In the genomic region with DNA sequence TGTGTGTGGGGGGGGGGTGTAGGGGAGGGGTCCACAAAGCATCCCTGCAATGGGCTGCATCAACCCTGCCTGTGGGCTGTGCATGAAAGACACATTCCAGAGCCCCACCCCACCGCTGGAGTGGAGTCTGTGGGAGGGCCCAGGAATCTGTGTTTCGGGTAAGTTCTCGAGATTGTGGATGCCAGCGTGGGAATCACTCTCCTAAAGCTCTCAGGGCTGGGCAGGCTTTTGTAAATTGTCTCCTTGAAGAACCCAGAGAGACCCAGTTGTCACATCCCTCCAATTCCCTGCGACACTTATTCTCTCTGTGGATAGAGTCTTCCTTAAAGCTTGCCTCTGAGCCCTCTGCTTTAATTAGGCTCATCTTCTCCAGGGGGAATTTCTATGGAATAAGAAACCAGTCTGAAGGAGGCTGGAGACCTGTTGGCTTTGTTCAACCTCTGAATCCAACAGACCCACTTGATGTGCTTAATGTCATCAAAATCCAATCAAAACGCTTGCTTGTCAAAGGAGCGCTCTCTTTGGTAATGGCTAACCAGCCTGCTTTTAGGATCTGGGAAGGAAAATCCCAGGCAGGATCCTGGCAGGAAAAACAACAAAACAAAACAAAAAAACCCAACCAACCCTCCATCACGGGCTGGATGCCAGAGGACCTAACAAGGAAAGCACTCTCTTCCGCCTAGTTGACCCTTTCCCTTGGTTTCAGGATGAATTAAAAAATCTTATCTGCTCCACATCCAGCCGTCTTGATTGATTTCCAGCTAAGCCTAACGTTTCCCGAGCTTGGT, we compare ENCODE assay signal across 8 mouse cellular contexts.
DNase-seq lines count a peak whose midpoint lies in the region; ATAC-seq and TF ChIP-seq lines count a peak whose summit lies in the region.

No protein-coding gene starts in this region.

- H3K4me2 ChIP-seq in forebrain, embryonic 13.5 days = peak overlapping the region; percentile 68
- peak overlapping the region; percentile 73 for H3K4me2 ChIP-seq in hindbrain, embryonic 13.5 days
- H3K4me2 ChIP-seq in midbrain, embryonic 15.5 days = peak overlapping the region; percentile 80

- no peak for TF ChIP-seq CTCF in thymus, adult 2 months (IDR thresholded peaks at IDR 0.05; ENCODE audit: borderline replicate concordance, control insufficient read depth, extremely low read depth, insufficient read depth, low read length, poor library complexity)

- peak; percentile 60; the same call in 1 of the 2 replicates for ATAC-seq in forebrain, embryonic 13.5 days
- ATAC-seq in hindbrain, embryonic 13.5 days (ENCODE audit: low FRiP score) = peak; percentile 73
- ATAC-seq in midbrain, embryonic 15.5 days (replicated peaks) = peak; percentile 86
- ATAC-seq in megakaryocyte progenitor cell, adult 5-6 weeks (replicated peaks; ENCODE audit: poor library complexity) = no peak

- DNase-seq in embryo, embryonic 10.5 days (ENCODE audit: low spot score) = peak; percentile 29
- no peak for DNase-seq in embryo, embryonic 9.5 days (ENCODE audit: extremely low spot score)
- peak; percentile 73 to 78 for DNase-seq in left cerebral cortex, adult 18-20 months (ENCODE audit: low spot score in 2 of 2)
- no peak for DNase-seq in thymus, adult 2 months

- H3K4me1 ChIP-seq in forebrain, embryonic 13.5 days = peaks cover 27% of the 10 kb centered on the region
- H3K4me1 ChIP-seq in hindbrain, embryonic 13.5 days (replicated peaks) = peaks cover 39% of the 10 kb centered on the region
- peaks cover 36% of the 10 kb centered on the region for H3K4me1 ChIP-seq in midbrain, embryonic 15.5 days
- H3K4me1 ChIP-seq in thymus, adult 2 months (replicated peaks; ENCODE audit: control insufficient read depth, insufficient read depth, low read length) = peaks cover 19% of the 10 kb centered on the region

- H3K27ac ChIP-seq in forebrain, embryonic 13.5 days = peak overlapping the region; percentile 17
- peak overlapping the region; percentile 89 for H3K27ac ChIP-seq in hindbrain, embryonic 13.5 days
- H3K27ac ChIP-seq in midbrain, embryonic 15.5 days = peak overlapping the region; percentile 81
- no peak overlapping the region for H3K27ac ChIP-seq in thymus, adult 2 months (ENCODE audit: control insufficient read depth, insufficient read depth, low read length)

- WGBS in forebrain, embryonic 13.5 days = 15% methylated on average over 12 of the region's 12 CpGs
- 22% methylated on average over 12 of the region's 12 CpGs for WGBS in hindbrain, embryonic 13.5 days
- 16% methylated on average over 12 of the region's 12 CpGs for WGBS in midbrain, embryonic 15.5 days
- 58% methylated on average over 12 of the region's 12 CpGs for WGBS in thymus, adult 2 months

- peak overlapping the region; percentile 49 for H3K4me3 ChIP-seq in forebrain, embryonic 13.5 days
- peak overlapping the region; percentile 59 for H3K4me3 ChIP-seq in hindbrain, embryonic 13.5 days
- H3K4me3 ChIP-seq in midbrain, embryonic 15.5 days = peak overlapping the region; percentile 64
- no peak overlapping the region for H3K4me3 ChIP-seq in thymus, adult 2 months (ENCODE audit: control insufficient read depth, insufficient read depth, low read length)

- H3K36me3 ChIP-seq in forebrain, embryonic 13.5 days (ENCODE audit: poor library complexity, severe bottlenecking) = no peaks in the 10 kb centered on the region
- H3K36me3 ChIP-seq in hindbrain, embryonic 13.5 days = no peaks in the 10 kb centered on the region
- no peaks in the 10 kb centered on the region for H3K36me3 ChIP-seq in midbrain, embryonic 15.5 days (replicated peaks)
- H3K36me3 ChIP-seq in thymus, adult 2 months (ENCODE audit: control insufficient read depth, insufficient read depth, low read length) = no peaks in the 10 kb centered on the region

- H3K9me3 ChIP-seq in forebrain, embryonic 13.5 days (replicated peaks) = no peaks in the 10 kb centered on the region
- no peaks in the 10 kb centered on the region for H3K9me3 ChIP-seq in hindbrain, embryonic 13.5 days
- H3K9me3 ChIP-seq in midbrain, embryonic 15.5 days = no peaks in the 10 kb centered on the region

- peak overlapping the region; percentile 71 for H3K9ac ChIP-seq in forebrain, embryonic 13.5 days
- peak overlapping the region; percentile 88 for H3K9ac ChIP-seq in hindbrain, embryonic 13.5 days
- peak overlapping the region; percentile 89 for H3K9ac ChIP-seq in midbrain, embryonic 15.5 days

- H3K27me3 ChIP-seq in forebrain, embryonic 13.5 days = no peaks in the 10 kb centered on the region
- 0 out of 2 replicates have a peak, but pooled peaks cover 3% of the 10 kb centered on the region for H3K27me3 ChIP-seq in hindbrain, embryonic 13.5 days
- no peaks in the 10 kb centered on the region for H3K27me3 ChIP-seq in midbrain, embryonic 15.5 days (replicated peaks)
- no peaks in the 10 kb centered on the region for H3K27me3 ChIP-seq in thymus, adult 2 months (ENCODE audit: control insufficient read depth, insufficient read depth, low read length)

- no peak for TF ChIP-seq POLR2A in thymus, adult 2 months (IDR thresholded peaks at IDR 0.05; ENCODE audit: control insufficient read depth, extremely low read depth, insufficient read depth, low read length, poor library complexity)

Comparison
In these comparisons a context has a peak if more than half of its experiments do, and no peak if none do; other contexts are left out.
1. DNase-seq: peak in embryo, embryonic 10.5 days (single experiment) and left cerebral cortex, adult 18-20 months (2 of 2); none in embryo, embryonic 9.5 days (single experiment) and thymus, adult 2 months (single experiment).
2. Peak in every context shown above with its lines, with median percentiles within 50 percentile points of each other: H3K4me2 ChIP-seq and H3K9ac ChIP-seq.